ENCODE assay signal across 9 mouse cellular contexts in the genomic region with DNA sequence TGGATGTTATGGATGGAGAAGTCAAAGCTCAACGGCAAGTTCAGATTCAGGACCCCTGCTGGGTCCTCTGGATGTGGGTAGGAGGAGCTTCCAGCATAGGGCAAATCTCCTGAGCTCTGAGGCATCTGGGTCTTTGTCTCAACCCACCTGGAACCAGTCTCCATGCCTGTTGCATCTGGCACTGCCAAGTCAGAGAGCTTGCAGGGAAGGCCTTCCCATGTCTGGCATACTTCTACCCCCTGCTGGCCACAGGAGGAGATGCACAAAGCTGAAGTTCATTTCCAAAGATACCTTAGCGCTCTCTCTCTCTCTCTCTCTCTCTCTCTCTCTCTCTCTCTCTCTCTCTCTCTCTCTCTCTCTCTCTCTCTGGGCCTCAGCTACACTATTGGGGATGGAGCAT. TPM values are rescaled to one million over a fixed set of nuclear protein-coding genes. Genes with fewer than 3 reads are reported as not detected.
DNase-seq lines count a peak whose midpoint lies in the region; ATAC-seq and TF ChIP-seq lines count a peak whose summit lies in the region.
"Had no signal": no experiment of that assay in that cellular context is flagged by ENCODE, and none has a peak within 500 bp of the region (broad histone marks: within the 10 kb centered on the region; RNA-seq: fewer than 3 reads in every experiment).

No protein-coding gene starts in this region.

- H3K27me3 ChIP-seq in stomach, postnatal 0 days (ENCODE audit: control insufficient read depth, insufficient read depth, low read length), result no peaks in the 10 kb centered on the region
- H3K27me3 ChIP-seq: limb, embryonic 15.5 days had no signal

- peak; percentile 90 for TF ChIP-seq CTCF in stomach, postnatal 0 days (IDR thresholded peaks at IDR 0.05; ENCODE audit: low read depth)

- H3K4me1 ChIP-seq in stomach, postnatal 0 days (replicated peaks; ENCODE audit: control insufficient read depth, insufficient read depth), result no peaks in the 10 kb centered on the region

- peaks cover 11% of the 10 kb centered on the region; the same call in 1 of the 2 replicates for H3K36me3 ChIP-seq in stomach, postnatal 0 days (ENCODE audit: control insufficient read depth, insufficient read depth, low read length)

- no peaks in the 10 kb centered on the region for H3K9me3 ChIP-seq in stomach, postnatal 0 days (ENCODE audit: control insufficient read depth, low read length)
- H3K9me3 ChIP-seq: limb, embryonic 15.5 days had no signal

- no peak overlapping the region for H3K4me2 ChIP-seq in stomach, postnatal 0 days (replicated peaks; ENCODE audit: low read depth)
- H3K4me2 ChIP-seq: limb, embryonic 15.5 days had no signal

- intact Hi-C loops in heart, postnatal 10 days (cut with DNase I), result loop anchor here (1.0 kb wide), 1 partner anchor 24 kb away; no protein-coding TSS in a partner anchor

- no peak for TF ChIP-seq EP300 in stomach, postnatal 0 days (optimal IDR thresholded peaks at IDR 0.05)

- DNase-seq in gastrocnemius, adult 18-20 months (ENCODE audit: low spot score), result peak; percentile 58
- DNase-seq in gastrocnemius, postnatal 25 days, result no peak
- peak; percentile 49 for DNase-seq in CD4-positive helper T cell, adult 2 months (ENCODE audit: low read depth, low spot score)
- peak; percentile 59 to 73 for DNase-seq in adrenal gland, postnatal 36 days
- peak; percentile 63 to 75 for DNase-seq in heart, postnatal 10 days
- peak; percentile 73 for DNase-seq in kidney, postnatal 10 days
- peak; percentile 58 for DNase-seq in stomach, postnatal 0 days (ENCODE audit: low spot score)

- no peak overlapping the region for H3K4me3 ChIP-seq in stomach, postnatal 0 days (ENCODE audit: low read depth, low read length)
- H3K4me3 ChIP-seq: limb, embryonic 15.5 days had no signal

- H3K9ac ChIP-seq in stomach, postnatal 0 days (ENCODE audit: low read length), result no peak overlapping the region
- H3K9ac ChIP-seq: limb, embryonic 15.5 days had no signal

- WGBS in stomach, postnatal 0 days, result 73% methylated on average over 2 of the region's 2 CpGs

- ATAC-seq in megakaryocyte-erythroid progenitor cell, adult 5-6 weeks (replicated peaks; ENCODE audit: low FRiP score, low TSS enrichment, poor library complexity, severe bottlenecking), result peak; percentile 83
- peak; percentile 52 for ATAC-seq in stomach, postnatal 0 days (ENCODE audit: low FRiP score, low TSS enrichment)

- no peak overlapping the region for H3K27ac ChIP-seq in stomach, postnatal 0 days (replicated peaks)
- H3K27ac ChIP-seq: limb, embryonic 15.5 days had no signal

RNA-seq across cellular contexts. Expression of gene Slc43a1, which starts 17.1 kb away (rescaled TPM):
- 10 to 100 TPM; 11.0 to 12.7 TPM for total RNA-seq in gastrocnemius, adult 18-20 months (2021)
- total RNA-seq in gastrocnemius, postnatal 25 days (2021), result 1 to 10 TPM; 7.7 to 8.4 TPM
- 1 to 10 TPM; 6.6 to 7.5 TPM for total RNA-seq in adrenal gland, postnatal 36 days (2021)
- total RNA-seq in heart, postnatal 10 days (2021), result 1 to 10 TPM; 2.2 to 3.4 TPM
- total RNA-seq in megakaryocyte-erythroid progenitor cell, adult 5-6 weeks (2014; fragmentation: Nextera tagmentation), result 96.3 and 117 TPM in 2 replicates
- total RNA-seq in megakaryocyte-erythroid progenitor cell, adult 5-6 weeks (2017), result 40.1 and 70.3 TPM in 2 replicates
- 5.1 and 5.4 TPM in 2 replicates for polyA plus RNA-seq in stomach, postnatal 0 days (2015; fragmentation: Nextera tagmentation; extraction: Ambion mirVana)

RNA-seq across cellular contexts. Expression of gene Timm10, which starts 28.9 kb away (rescaled TPM):
- 10 to 100 TPM; 38.2 to 57.8 TPM for total RNA-seq in gastrocnemius, adult 18-20 months (2021)
- 10 to 100 TPM; 49.3 to 51.3 TPM for total RNA-seq in gastrocnemius, postnatal 25 days (2021)
- total RNA-seq in adrenal gland, postnatal 36 days (2021), result 10 to 100 TPM; 46.2 to 51.4 TPM
- 100 to 1,000 TPM; 122 to 124 TPM for total RNA-seq in heart, postnatal 10 days (2021)
- total RNA-seq in megakaryocyte-erythroid progenitor cell, adult 5-6 weeks (2014; fragmentation: Nextera tagmentation), result 91.6 and 94.6 TPM in 2 replicates
- total RNA-seq in megakaryocyte-erythroid progenitor cell, adult 5-6 weeks (2017), result 48.9 and 88.0 TPM in 2 replicates
- polyA plus RNA-seq in stomach, postnatal 0 days (2015; fragmentation: Nextera tagmentation; extraction: Ambion mirVana), result 37.7 and 42.3 TPM in 2 replicates

RNA-seq across cellular contexts. Expression of gene Rtn4rl2, which starts 30.8 kb away (rescaled TPM):
- under 1 TPM; 0.52 to 0.62 TPM for total RNA-seq in gastrocnemius, adult 18-20 months (2021)
- under 1 TPM; 0.43 to 0.54 TPM for total RNA-seq in gastrocnemius, postnatal 25 days (2021)
- total RNA-seq in adrenal gland, postnatal 36 days (2021), result 1 to 10 TPM in 1 of 2 experiments, under 1 TPM in 1; 0.79 to 2.4 TPM
- 1 to 10 TPM; 4.0 to 8.0 TPM for total RNA-seq in heart, postnatal 10 days (2021)
- total RNA-seq in megakaryocyte-erythroid progenitor cell, adult 5-6 weeks (2014; fragmentation: Nextera tagmentation), result not detected in 2 replicates
- total RNA-seq in megakaryocyte-erythroid progenitor cell, adult 5-6 weeks (2017), result not detected in 2 replicates
- 0.41 and 0.53 TPM in 2 replicates for polyA plus RNA-seq in stomach, postnatal 0 days (2015; fragmentation: Nextera tagmentation; extraction: Ambion mirVana)

RNA-seq across cellular contexts. Expression of gene Smtnl1, which starts 33.3 kb away (rescaled TPM):
- 100 to 1,000 TPM; 104 to 119 TPM for total RNA-seq in gastrocnemius, adult 18-20 months (2021)
- 100 to 1,000 TPM; 101 to 105 TPM for total RNA-seq in gastrocnemius, postnatal 25 days (2021)
- total RNA-seq in adrenal gland, postnatal 36 days (2021), result not detected
- total RNA-seq in heart, postnatal 10 days (2021), result under 1 TPM in 1 of 2 experiments, not detected in 1; 0.14 TPM
- not detected in 2 replicates for total RNA-seq in megakaryocyte-erythroid progenitor cell, adult 5-6 weeks (2014; fragmentation: Nextera tagmentation)
- total RNA-seq in megakaryocyte-erythroid progenitor cell, adult 5-6 weeks (2017), result not detected in 2 replicates
- 0.05 TPM in 1 of 2 replicates, not detected in the other for polyA plus RNA-seq in stomach, postnatal 0 days (2015; fragmentation: Nextera tagmentation; extraction: Ambion mirVana)

RNA-seq across cellular contexts. Expression of gene Ube2l6, which starts 57.1 kb away (rescaled TPM):
- total RNA-seq in gastrocnemius, adult 18-20 months (2021), result 1 to 10 TPM; 2.9 to 3.7 TPM
- total RNA-seq in gastrocnemius, postnatal 25 days (2021), result 1 to 10 TPM; 4.2 to 8.1 TPM
- 10 to 100 TPM; 17.1 to 23.1 TPM for total RNA-seq in adrenal gland, postnatal 36 days (2021)
- total RNA-seq in heart, postnatal 10 days (2021), result 10 to 100 TPM; 22.3 to 36.8 TPM
- total RNA-seq in megakaryocyte-erythroid progenitor cell, adult 5-6 weeks (2014; fragmentation: Nextera tagmentation), result 37.2 and 56.9 TPM in 2 replicates
- total RNA-seq in megakaryocyte-erythroid progenitor cell, adult 5-6 weeks (2017), result 35.3 and 56.3 TPM in 2 replicates
- 27.6 and 28.6 TPM in 2 replicates for polyA plus RNA-seq in stomach, postnatal 0 days (2015; fragmentation: Nextera tagmentation; extraction: Ambion mirVana)
